Mouse (Mus musculus) thymus, adult 2 months (tissue): ENCODE measurements around the gene Dclk1.

Experiments
- CTCF ChIP-seq: fragments of 200-500 bp; IDR thresholded peaks from 2 replicates; pipeline ENCODE4 v1.5.1; 2012; ENCODE audit warnings: mild to moderate bottlenecking, control low read depth, low read length, moderate library complexity, borderline replicate concordance; ENCODE audit not compliant: control insufficient read depth, poor library complexity, insufficient read depth; ENCODE audit errors: extremely low read depth
- POLR2A ChIP-seq: fragments of 200-500 bp; IDR thresholded peaks from 2 replicates; pipeline ENCODE4 v1.6.1; 2012; ENCODE audit warnings: mild to moderate bottlenecking, low read length, control low read depth, moderate library complexity; ENCODE audit not compliant: control insufficient read depth, poor library complexity, insufficient read depth; ENCODE audit errors: extremely low read depth

DNA sequence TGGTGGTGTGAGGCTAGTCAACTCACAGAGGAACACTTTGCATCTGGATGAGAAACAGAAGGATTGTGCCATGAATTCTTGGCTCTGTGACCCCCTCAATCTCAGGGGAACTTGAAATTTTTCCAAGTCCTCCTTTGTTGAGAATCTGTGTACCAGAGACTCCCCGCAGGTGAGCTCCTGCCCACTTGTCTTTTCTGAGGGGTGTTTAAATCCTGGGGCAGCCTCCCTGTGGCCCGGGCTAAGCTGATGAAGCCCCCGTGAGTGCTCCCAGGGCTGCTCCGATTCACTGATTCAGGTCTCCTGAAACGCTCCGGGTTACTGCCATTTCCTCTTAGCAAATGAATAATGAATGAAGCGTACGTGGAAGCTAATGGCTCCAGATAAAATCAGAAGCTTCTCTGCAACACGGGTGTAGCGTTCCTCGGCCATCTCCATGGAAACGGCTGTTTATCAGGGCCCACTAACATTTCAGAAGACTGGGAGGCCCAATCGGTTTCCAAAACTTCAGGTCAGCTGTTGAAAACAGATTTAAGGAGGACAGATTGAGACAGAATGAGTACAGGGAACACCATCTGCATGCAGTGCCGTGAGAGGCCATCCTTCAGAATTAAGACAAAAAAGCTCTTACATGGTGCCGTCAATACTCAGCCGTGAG is 105.3 kb downstream of the Dclk1 start:
- no peak for TF ChIP-seq CTCF
- TF ChIP-seq POLR2A = no peak
